Mouse (Mus musculus): ENCODE data around the gene AW822073. TPM values are rescaled to one million over a fixed set of nuclear protein-coding genes. Genes with fewer than 3 reads are reported as not detected.

The AW822073 gene
- polyA plus RNA-seq, 1 experiment from 2014 or later = not detected

- Histone ChIP-seq H3K4me2 (replicated peaks) (no peak overlapping the region), H3K36me3 (no peaks in the 10 kb centered on the region), H3K27me3 (no peaks in the 10 kb centered on the region), H3K9me3 (no peaks in the 10 kb centered on the region), H3K4me1 (no peaks in the 10 kb centered on the region), H3K9ac (replicated peaks) (no peak overlapping the region), H3K27ac (replicated peaks) (no peak overlapping the region), H3K4me3 (no peak overlapping the region)
- ATAC-seq (replicated peaks) = no peak
- 82% methylated on average over 5 of the region's 5 CpGs for WGBS
Measured at GRCm38 (mm10) chr10:58214934-58215333, 9.8 kb downstream of the AW822073 start.

GRCm38 (mm10) chr10:58214497-58214896 lies 10.2 kb downstream of the AW822073 start:
- ATAC-seq (replicated peaks) = no peak
- Histone ChIP-seq H3K9ac (replicated peaks) (no peak overlapping the region), H3K36me3 (no peaks in the 10 kb centered on the region), H3K4me1 (no peaks in the 10 kb centered on the region), H3K9me3 (no peaks in the 10 kb centered on the region), H3K4me2 (replicated peaks) (no peak overlapping the region), H3K27ac (replicated peaks) (no peak overlapping the region), H3K4me3 (no peak overlapping the region), H3K27me3 (no peaks in the 10 kb centered on the region)

GRCm38 (mm10) chr10:58212230-58212629 lies 12.5 kb downstream of the AW822073 start:
- Histone ChIP-seq H3K4me3 (no peak overlapping the region), H3K4me1 (no peaks in the 10 kb centered on the region), H3K4me2 (replicated peaks) (no peak overlapping the region), H3K27ac (replicated peaks) (no peak overlapping the region), H3K9ac (replicated peaks) (no peak overlapping the region), H3K9me3 (peaks cover 3% of the 10 kb centered on the region; the same call in 1 of the 2 replicates), H3K36me3 (no peaks in the 10 kb centered on the region), H3K27me3 (no peaks in the 10 kb centered on the region)
- 78% methylated on average over 7 of the region's 7 CpGs for WGBS
- ATAC-seq (replicated peaks) = no peak

DNA sequence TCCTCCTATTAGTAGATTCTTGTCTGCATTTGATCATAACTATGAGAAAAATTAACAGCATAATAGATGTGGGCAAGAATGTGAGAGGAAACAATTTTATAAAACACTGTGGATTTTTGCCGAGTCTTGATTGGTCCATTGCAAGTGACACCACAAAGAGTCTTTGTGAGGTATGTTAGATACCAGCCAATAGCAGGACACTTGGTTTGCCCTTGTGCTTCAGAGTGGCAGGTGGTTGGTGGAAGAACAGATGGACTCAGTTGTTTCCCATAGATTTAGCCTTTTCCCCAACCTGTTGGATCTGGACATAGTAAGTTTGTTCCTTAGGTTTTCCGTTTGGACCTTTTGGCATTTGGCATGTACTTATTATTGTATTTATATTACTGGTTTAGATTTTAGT lies 13.5 kb downstream of the AW822073 start:
- Histone ChIP-seq H3K27me3 (no peaks in the 10 kb centered on the region), H3K9me3 (peaks cover 3% of the 10 kb centered on the region; the same call in 1 of the 2 replicates), H3K4me1 (no peaks in the 10 kb centered on the region), H3K4me3 (no peak overlapping the region), H3K4me2 (replicated peaks) (no peak overlapping the region), H3K9ac (replicated peaks) (no peak overlapping the region), H3K27ac (replicated peaks) (no peak overlapping the region), H3K36me3 (no peaks in the 10 kb centered on the region)
- WGBS = 93% methylated on average over 2 of the region's 2 CpGs
- ATAC-seq (replicated peaks) = no peak

DNA sequence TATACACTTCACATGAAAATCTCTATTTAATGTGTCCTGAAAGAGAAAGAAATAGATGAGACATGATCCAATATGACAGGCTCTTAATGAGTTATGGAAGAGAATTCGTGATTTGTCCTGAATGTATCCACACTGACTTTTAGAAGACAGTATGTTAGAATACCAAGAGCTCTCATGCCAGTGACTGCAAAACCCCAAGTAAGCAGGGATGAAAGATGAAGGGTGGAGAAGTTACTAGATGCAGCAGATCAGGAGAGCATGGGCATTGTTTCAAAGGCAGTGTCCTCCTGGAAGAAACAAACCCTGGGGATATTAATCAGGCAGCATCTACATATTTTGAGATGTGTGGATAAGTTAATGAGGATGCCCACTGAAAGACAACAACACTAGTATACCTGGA lies 14.2 kb downstream of the AW822073 start:
- H3K9me3 ChIP-seq = peaks cover 3% of the 10 kb centered on the region; the same call in 1 of the 2 replicates
- no peaks in the 10 kb centered on the region for H3K4me1 ChIP-seq
- H3K27ac ChIP-seq (replicated peaks) = no peak overlapping the region
- H3K36me3 ChIP-seq = no peaks in the 10 kb centered on the region
- H3K27me3 ChIP-seq = no peaks in the 10 kb centered on the region
- H3K4me2 ChIP-seq (replicated peaks) = no peak overlapping the region
- no peak overlapping the region for H3K4me3 ChIP-seq
- no peak overlapping the region for H3K9ac ChIP-seq (replicated peaks)
- no peak for ATAC-seq (replicated peaks)
- 72% methylated on average over 1 of the region's 1 CpGs for WGBS

GRCm38 (mm10) chr10:58209710-58210467 lies 14.8 kb downstream of the AW822073 start:
- no peak for ATAC-seq (replicated peaks)
- WGBS = 76% methylated on average over 2 of the region's 2 CpGs
- no peaks in the 10 kb centered on the region for H3K27me3 ChIP-seq
- no peak overlapping the region for H3K4me3 ChIP-seq
- no peak overlapping the region for H3K9ac ChIP-seq (replicated peaks)
- no peak overlapping the region for H3K27ac ChIP-seq (replicated peaks)
- peaks cover 3% of the 10 kb centered on the region; the same call in 1 of the 2 replicates for H3K9me3 ChIP-seq
- no peak overlapping the region for H3K4me2 ChIP-seq (replicated peaks)
- H3K4me1 ChIP-seq = no peaks in the 10 kb centered on the region
- no peaks in the 10 kb centered on the region for H3K36me3 ChIP-seq

GRCm38 (mm10) chr10:58206639-58207404 lies 17.9 kb downstream of the AW822073 start:
- no peaks in the 10 kb centered on the region for H3K4me1 ChIP-seq
- ATAC-seq (replicated peaks) = no peak
- no peaks in the 10 kb centered on the region for H3K36me3 ChIP-seq
- no peak overlapping the region for H3K27ac ChIP-seq (replicated peaks)
- peaks cover 3% of the 10 kb centered on the region; the same call in 1 of the 2 replicates for H3K9me3 ChIP-seq
- WGBS = 91% methylated on average over 4 of the region's 4 CpGs
- H3K9ac ChIP-seq (replicated peaks) = no peak overlapping the region
- no peak overlapping the region for H3K4me2 ChIP-seq (replicated peaks)
- no peaks in the 10 kb centered on the region for H3K27me3 ChIP-seq
- H3K4me3 ChIP-seq = no peak overlapping the region

GRCm38 (mm10) chr10:58205986-58206385 lies 18.7 kb downstream of the AW822073 start:
- Histone ChIP-seq H3K4me3 (no peak overlapping the region), H3K4me1 (no peaks in the 10 kb centered on the region), H3K36me3 (no peaks in the 10 kb centered on the region), H3K9me3 (peaks cover 3% of the 10 kb centered on the region; the same call in 1 of the 2 replicates), H3K27me3 (no peaks in the 10 kb centered on the region), H3K4me2 (replicated peaks) (no peak overlapping the region), H3K9ac (replicated peaks) (no peak overlapping the region), H3K27ac (replicated peaks) (no peak overlapping the region)
- 36% methylated on average over 1 of the region's 1 CpGs for WGBS
- no peak for ATAC-seq (replicated peaks)

Other genes with a start within 250 kb of the AW822073 start
- gene Duxf3, start 7.7 kb upstream of the AW822073 start, polyA plus RNA-seq (2015; fragmentation: Nextera tagmentation; extraction: Ambion mirVana) = not detected in 2 replicates
- gene Gm4981, start 11.8 kb upstream of the AW822073 start, polyA plus RNA-seq (2015; fragmentation: Nextera tagmentation; extraction: Ambion mirVana) = not detected in 2 replicates
- gene Gcc2, start 30.6 kb upstream of the AW822073 start, polyA plus RNA-seq (2015; fragmentation: Nextera tagmentation; extraction: Ambion mirVana) = 84.1 and 86.0 TPM in 2 replicates
- 65.3 and 70.1 TPM in 2 replicates for gene Lims1, start 98.5 kb upstream of the AW822073 start, polyA plus RNA-seq (2015; fragmentation: Nextera tagmentation; extraction: Ambion mirVana)
- 19.7 and 21.5 TPM in 2 replicates for gene Ranbp2, start 222.0 kb upstream of the AW822073 start, polyA plus RNA-seq (2015; fragmentation: Nextera tagmentation; extraction: Ambion mirVana)